Mouse (Mus musculus) B cell, adult 67 days (primary cell): ENCODE measurements around the gene Pik3r3. TPM values are rescaled to one million over a fixed set of nuclear protein-coding genes. Genes with fewer than 3 reads are reported as not detected.

Experiments
- total RNA-seq, 2 experiments: library from RNA; stranded (reverse); gene quantifications; 4 replicates each; pipeline ENCODE4 v1.2.4; 2023

The Pik3r3 gene
- total RNA-seq: 1 to 10 TPM; 1.4 to 1.5 TPM

DNA sequence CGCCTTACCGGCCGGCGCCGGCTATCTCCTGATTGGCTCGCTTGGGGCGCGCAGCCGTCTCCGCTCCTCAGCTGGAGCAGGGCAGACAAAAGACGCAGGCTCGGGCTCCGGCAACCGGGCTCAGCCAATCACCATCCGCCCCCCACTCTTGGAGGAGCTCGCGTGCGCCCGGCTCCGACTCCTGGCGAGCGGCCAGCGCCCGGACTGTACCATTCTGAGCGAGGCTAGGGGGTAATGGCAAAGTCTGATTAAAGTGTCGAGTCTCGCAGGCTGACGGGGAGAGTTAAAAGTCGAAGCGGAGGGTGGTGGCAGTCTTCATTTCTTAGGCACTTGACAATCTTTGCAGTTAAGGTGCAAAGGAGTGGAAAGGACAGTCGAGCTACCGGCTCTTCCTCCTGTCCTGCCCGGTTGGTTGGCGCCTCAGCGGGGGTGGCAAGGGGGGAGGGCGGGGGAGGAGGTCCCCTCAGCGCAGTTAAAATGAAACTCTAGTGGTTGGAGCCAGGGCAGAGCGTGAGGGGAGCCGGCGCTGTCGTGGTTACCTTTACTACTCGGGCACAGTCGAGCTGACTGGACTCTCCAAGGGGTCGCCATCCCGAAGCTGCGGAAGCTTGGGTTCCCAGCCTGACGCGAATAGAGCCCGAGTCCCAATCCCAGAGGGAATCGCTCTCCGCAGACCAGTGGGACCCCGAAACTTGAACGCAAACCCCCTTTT, at the start of gene Pik3r3:
TSS of gene Pik3r3 (plus strand) at position 479 of the 712 bp plus-strand sequence.

GRCm38 (mm10) chr4:116173072-116173471, 48.3 kb upstream of the Pik3r3 start, which contains the start of the genes 1700042G07Rik and Gm49337:
Gene 1700042G07Rik (plus strand): TSS chr4:116173372.
Gene Gm49337 (plus strand): TSS chr4:116173384.

Other genes with a start within 250 kb of the Pik3r3 start
- 10 to 100 TPM; 35.8 to 47.9 TPM for gene Faah, start 203.7 kb upstream of the Pik3r3 start, total RNA-seq
- 10 to 100 TPM; 31.9 to 36.4 TPM for gene Nsun4, start 167.7 kb upstream of the Pik3r3 start, total RNA-seq
- gene Uqcrh, start 146.5 kb upstream of the Pik3r3 start, total RNA-seq: 100 to 1,000 TPM; 267 to 268 TPM
- gene Lrrc41, start 146.3 kb upstream of the Pik3r3 start, total RNA-seq: 10 to 100 TPM; 39.2 to 39.5 TPM
- 1 to 10 TPM; 1.5 to 1.6 TPM for gene Rad54l, start 97.9 kb upstream of the Pik3r3 start, total RNA-seq
- gene Pomgnt1, start 97.8 kb upstream of the Pik3r3 start, total RNA-seq: 10 to 100 TPM; 41.2 to 49.3 TPM
- 1 to 10 TPM; 3.2 to 7.1 TPM for gene Lurap1, start 70.3 kb upstream of the Pik3r3 start, total RNA-seq
- not detected for gene Tspan1, start 54.0 kb upstream of the Pik3r3 start, total RNA-seq
- not detected for gene 1700042G07Rik, start 48.2 kb upstream of the Pik3r3 start, total RNA-seq
- not detected for gene Gm49337, start 48.2 kb upstream of the Pik3r3 start, total RNA-seq
- 10 to 100 TPM; 31.5 to 33.5 TPM for gene Mast2, start 242.6 kb downstream of the Pik3r3 start, total RNA-seq